Mouse (Mus musculus): ENCODE measurements at regions not wholly inside any gene's neighbourhood (a gene's known extent, or its start where the extent isn't known, plus 50 kb on each side); places are given as distances from the start of the nearest gene placed in this dataset.

- DNase-seq (ENCODE audit: low spot score in 2 of 2), result no peak
These were observed 729.7 kb downstream of the Galc start for GRCm38 (mm10) chr12:97529556-97529955.

- no peak for DNase-seq (ENCODE audit: low spot score in 2 of 2)
These were observed 733.3 kb downstream of the Galc start for GRCm38 (mm10) chr12:97525931-97526330.

GRCm38 (mm10) chr12:97519834-97520489 is 739.3 kb downstream of the Galc start:
- DNase-seq (ENCODE audit: low spot score in 2 of 2), result no peak

- no peak for DNase-seq (ENCODE audit: low spot score in 2 of 2)
These were observed 741.7 kb downstream of the Galc start for GRCm38 (mm10) chr12:97517534-97517933.

- DNase-seq (ENCODE audit: low spot score in 2 of 2), result no peak
These were observed 743.5 kb downstream of the Galc start for GRCm38 (mm10) chr12:97515805-97516204.

- DNase-seq (ENCODE audit: low spot score in 2 of 2), result peak in 1 of 2 experiments; percentile 1
These were observed 747.4 kb downstream of the Galc start for GRCm38 (mm10) chr12:97511866-97512265.

GRCm38 (mm10) chr12:97501441-97501840 is 757.8 kb downstream of the Galc start:
- peak; percentile 51 to 84 for DNase-seq (ENCODE audit: low spot score in 2 of 2)

GRCm38 (mm10) chr12:97483559-97483958 is 775.7 kb downstream of the Galc start:
- DNase-seq (ENCODE audit: low spot score in 2 of 2), result no peak

GRCm38 (mm10) chr12:97476466-97477250 is 782.6 kb downstream of the Galc start:
- peak in 1 of 2 experiments; percentile 11 for DNase-seq (ENCODE audit: low spot score in 2 of 2)

GRCm38 (mm10) chr12:97475751-97476150 is 783.5 kb downstream of the Galc start:
- no peak for DNase-seq (ENCODE audit: low spot score in 2 of 2)

- DNase-seq (ENCODE audit: low spot score in 2 of 2), result no peak
These were observed 790.1 kb downstream of the Galc start for GRCm38 (mm10) chr12:97469183-97469582.

- no peak for DNase-seq (ENCODE audit: low spot score in 2 of 2)
These were observed 823.1 kb downstream of the Galc start for GRCm38 (mm10) chr12:97436141-97436540.

GRCm38 (mm10) chr12:97434021-97434420 is 825.2 kb downstream of the Galc start:
- no peak for DNase-seq (ENCODE audit: low spot score in 2 of 2)

- DNase-seq (ENCODE audit: low spot score in 2 of 2), result no peak
These were observed 826.6 kb downstream of the Galc start for GRCm38 (mm10) chr12:97432704-97433103.

GRCm38 (mm10) chr12:97428252-97428651 is 831.0 kb downstream of the Galc start:
- peak in 1 of 2 experiments; percentile 26 for DNase-seq (ENCODE audit: low spot score in 2 of 2)

GRCm38 (mm10) chr12:97424726-97425125 is 834.5 kb downstream of the Galc start:
- no peak for DNase-seq (ENCODE audit: low spot score in 2 of 2)

- DNase-seq (ENCODE audit: low spot score in 2 of 2), result no peak
These were observed 855.8 kb downstream of the Galc start for GRCm38 (mm10) chr12:97403440-97403839.

GRCm38 (mm10) chr12:97402412-97403396 is 856.6 kb downstream of the Galc start:
- no peak for DNase-seq (ENCODE audit: low spot score in 2 of 2)

GRCm38 (mm10) chr12:97398582-97398945 is 860.7 kb downstream of the Galc start:
- DNase-seq (ENCODE audit: low spot score in 2 of 2), result no peak

- DNase-seq (ENCODE audit: low spot score in 2 of 2), result peak in 1 of 2 experiments; percentile 32
These were observed 861.2 kb downstream of the Galc start for GRCm38 (mm10) chr12:97397850-97398581.

GRCm38 (mm10) chr12:97361804-97362203 is 897.5 kb downstream of the Galc start:
- no peak for DNase-seq (ENCODE audit: low spot score in 2 of 2)

All from frontal cortex, postnatal 36 days (tissue).